Mouse (Mus musculus): ENCODE data around the gene Sf3a3. TPM values are rescaled to one million over a fixed set of nuclear protein-coding genes. Genes with fewer than 3 reads are reported as not detected.
A peak's percentile ranks its signal among the peaks of the same experiment; 100 is the strongest.

The Sf3a3 gene
- polyA plus RNA-seq, 1 experiment: 14.5 TPM

- no peaks in the 10 kb centered on the region for H3K27me3 ChIP-seq (replicated peaks; ENCODE audit: control insufficient read depth, insufficient read depth, low read length)
- peak; percentile 75 for DNase-seq
- no peak for TF ChIP-seq CTCF (conservative IDR thresholded peaks at IDR 0.05; ENCODE audit: insufficient read depth, insufficient read length, low read depth, low read length)
- TF ChIP-seq POLR2A (IDR thresholded peaks at IDR 0.05; ENCODE audit: low read depth, low read length): no peak
- H3K4me1 ChIP-seq (ENCODE audit: control insufficient read depth, insufficient read depth, low read length): peaks cover 15% of the 10 kb centered on the region
- WGBS: 56% methylated on average over 23 of the region's 23 CpGs
- no peaks in the 10 kb centered on the region for H3K36me3 ChIP-seq (ENCODE audit: control insufficient read depth, insufficient read depth, low read length)
- peak overlapping the region; percentile 68 for H3K27ac ChIP-seq (ENCODE audit: insufficient read depth, low read depth, low read length)
- H3K4me3 ChIP-seq (ENCODE audit: insufficient read depth, low read depth, low read length): no peak overlapping the region
These were observed 51.4 kb downstream of the Sf3a3 start for GRCm38 (mm10) chr4:124765802-124766565.

GRCm38 (mm10) chr4:124766566-124766940, 52.0 kb downstream of the Sf3a3 start:
- DNase-seq: no peak
- Histone ChIP-seq H3K36me3 (ENCODE audit: control insufficient read depth, insufficient read depth, low read length) (no peaks in the 10 kb centered on the region), H3K4me3 (ENCODE audit: insufficient read depth, low read depth, low read length) (no peak overlapping the region), H3K27me3 (replicated peaks; ENCODE audit: control insufficient read depth, insufficient read depth, low read length) (no peaks in the 10 kb centered on the region), H3K4me1 (ENCODE audit: control insufficient read depth, insufficient read depth, low read length) (peaks cover 15% of the 10 kb centered on the region), H3K27ac (ENCODE audit: insufficient read depth, low read depth, low read length) (peak overlapping the region; percentile 13)
- no peak for TF ChIP-seq CTCF (conservative IDR thresholded peaks at IDR 0.05; ENCODE audit: insufficient read depth, insufficient read length, low read depth, low read length)
- no peak for TF ChIP-seq POLR2A (IDR thresholded peaks at IDR 0.05; ENCODE audit: low read depth, low read length)
- 50% methylated on average over 2 of the region's 2 CpGs for WGBS

- Histone ChIP-seq H3K27ac (ENCODE audit: insufficient read depth, low read depth, low read length) (no peak overlapping the region), H3K27me3 (replicated peaks; ENCODE audit: control insufficient read depth, insufficient read depth, low read length) (no peaks in the 10 kb centered on the region), H3K36me3 (ENCODE audit: control insufficient read depth, insufficient read depth, low read length) (no peaks in the 10 kb centered on the region), H3K4me3 (ENCODE audit: insufficient read depth, low read depth, low read length) (no peak overlapping the region), H3K4me1 (ENCODE audit: control insufficient read depth, insufficient read depth, low read length) (peaks cover 15% of the 10 kb centered on the region)
- WGBS: 65% methylated on average over 13 of the region's 13 CpGs
- TF ChIP-seq POLR2A (IDR thresholded peaks at IDR 0.05; ENCODE audit: low read depth, low read length) (no peak), CTCF (conservative IDR thresholded peaks at IDR 0.05; ENCODE audit: insufficient read depth, insufficient read length, low read depth, low read length) (no peak)
- DNase-seq: no peak
These were observed 54.5 kb downstream of the Sf3a3 start for GRCm38 (mm10) chr4:124768963-124769591.

- Histone ChIP-seq H3K4me1 (ENCODE audit: control insufficient read depth, insufficient read depth, low read length) (peaks cover 25% of the 10 kb centered on the region), H3K27ac (ENCODE audit: insufficient read depth, low read depth, low read length) (no peak overlapping the region), H3K36me3 (ENCODE audit: control insufficient read depth, insufficient read depth, low read length) (no peaks in the 10 kb centered on the region), H3K4me3 (ENCODE audit: insufficient read depth, low read depth, low read length) (no peak overlapping the region), H3K27me3 (replicated peaks; ENCODE audit: control insufficient read depth, insufficient read depth, low read length) (no peaks in the 10 kb centered on the region)
- 65% methylated on average over 5 of the region's 5 CpGs for WGBS
- no peak for DNase-seq
- TF ChIP-seq CTCF (conservative IDR thresholded peaks at IDR 0.05; ENCODE audit: insufficient read depth, insufficient read length, low read depth, low read length) (0 out of 2 replicates have a peak, but pooled peaks have one; percentile 6), POLR2A (IDR thresholded peaks at IDR 0.05; ENCODE audit: low read depth, low read length) (no peak)
These were observed 56.0 kb downstream of the Sf3a3 start for GRCm38 (mm10) chr4:124770624-124771023.

- 62% methylated on average over 4 of the region's 4 CpGs for WGBS
- TF ChIP-seq CTCF (conservative IDR thresholded peaks at IDR 0.05; ENCODE audit: insufficient read depth, insufficient read length, low read depth, low read length): no peak
- TF ChIP-seq POLR2A (IDR thresholded peaks at IDR 0.05; ENCODE audit: low read depth, low read length): no peak
- Histone ChIP-seq H3K4me3 (ENCODE audit: insufficient read depth, low read depth, low read length) (no peak overlapping the region), H3K27ac (ENCODE audit: insufficient read depth, low read depth, low read length) (no peak overlapping the region), H3K4me1 (ENCODE audit: control insufficient read depth, insufficient read depth, low read length) (peaks cover 15% of the 10 kb centered on the region), H3K36me3 (ENCODE audit: control insufficient read depth, insufficient read depth, low read length) (no peaks in the 10 kb centered on the region), H3K27me3 (replicated peaks; ENCODE audit: control insufficient read depth, insufficient read depth, low read length) (no peaks in the 10 kb centered on the region)
- no peak for DNase-seq
These were observed 57.5 kb downstream of the Sf3a3 start for GRCm38 (mm10) chr4:124772125-124772524.

- TF ChIP-seq POLR2A (IDR thresholded peaks at IDR 0.05; ENCODE audit: low read depth, low read length) (no peak), CTCF (conservative IDR thresholded peaks at IDR 0.05; ENCODE audit: insufficient read depth, insufficient read length, low read depth, low read length) (no peak)
- peaks cover 10% of the 10 kb centered on the region; the same call in 1 of the 2 replicates for H3K4me1 ChIP-seq (ENCODE audit: control insufficient read depth, insufficient read depth, low read length)
- 85% methylated on average over 2 of the region's 2 CpGs for WGBS
- no peak overlapping the region for H3K27ac ChIP-seq (ENCODE audit: insufficient read depth, low read depth, low read length)
- H3K27me3 ChIP-seq (replicated peaks; ENCODE audit: control insufficient read depth, insufficient read depth, low read length): no peaks in the 10 kb centered on the region
- H3K4me3 ChIP-seq (ENCODE audit: insufficient read depth, low read depth, low read length): no peak overlapping the region
- no peak for DNase-seq
- H3K36me3 ChIP-seq (ENCODE audit: control insufficient read depth, insufficient read depth, low read length): no peaks in the 10 kb centered on the region
These were observed 58.9 kb downstream of the Sf3a3 start for GRCm38 (mm10) chr4:124773449-124773848.

GRCm38 (mm10) chr4:124773995-124774394, 59.4 kb downstream of the Sf3a3 start:
- 91% methylated on average over 6 of the region's 6 CpGs for WGBS
- no peak for TF ChIP-seq POLR2A (IDR thresholded peaks at IDR 0.05; ENCODE audit: low read depth, low read length)
- no peak for TF ChIP-seq CTCF (conservative IDR thresholded peaks at IDR 0.05; ENCODE audit: insufficient read depth, insufficient read length, low read depth, low read length)
- H3K36me3 ChIP-seq (ENCODE audit: control insufficient read depth, insufficient read depth, low read length): no peaks in the 10 kb centered on the region; the same call in 1 of the 2 replicates
- H3K27ac ChIP-seq (ENCODE audit: insufficient read depth, low read depth, low read length): no peak overlapping the region
- no peak overlapping the region for H3K4me3 ChIP-seq (ENCODE audit: insufficient read depth, low read depth, low read length)
- no peak for DNase-seq
- peaks cover 10% of the 10 kb centered on the region; the same call in 1 of the 2 replicates for H3K4me1 ChIP-seq (ENCODE audit: control insufficient read depth, insufficient read depth, low read length)
- H3K27me3 ChIP-seq (replicated peaks; ENCODE audit: control insufficient read depth, insufficient read depth, low read length): no peaks in the 10 kb centered on the region
